Mouse (Mus musculus) brain, embryonic 14.5 days (tissue): ENCODE measurements around the gene Eef1b2. TPM values are rescaled to one million over a fixed set of nuclear protein-coding genes. Genes with fewer than 3 reads are reported as not detected.
A peak's percentile ranks its signal among the peaks of the same experiment; 100 is the strongest.
"Not testable (repeated sequence)": the region's sequence is repeated elsewhere in the genome, so short reads cannot be mapped to it uniquely, and the experiment has no call there.

Experiments
- DNase-seq: peaks from one replicate; pipeline ENCODE4 v3.0.0-alpha.2; 2011; ENCODE audit warnings: low read depth
- CTCF ChIP-seq: fragments of 200-500 bp; IDR thresholded peaks from 2 replicates; pipeline ENCODE4 v1.5.1; 2012; ENCODE audit warnings: inconsistent platforms, mild to moderate bottlenecking, moderate library complexity, borderline replicate concordance; ENCODE audit not compliant: insufficient read depth, insufficient read length; ENCODE audit errors: extremely low read depth
- POLR2A ChIP-seq: fragments of 200-500 bp; IDR thresholded peaks from 2 replicates; pipeline ENCODE4 v1.6.1; 2012; ENCODE audit warnings: mild to moderate bottlenecking, inconsistent platforms, borderline replicate concordance; ENCODE audit not compliant: poor library complexity, insufficient read depth, insufficient read length, severe bottlenecking; ENCODE audit errors: extremely low read depth
- polyA plus RNA-seq: library from polyadenylated mRNA; depleted of rRNA; stranded (reverse); fragments of >200 nt; gene quantifications from 2 replicates; pipeline ENCODE4 v1.2.3, GENCODE M21; 2012; rRNA removed

Gene Eef1b2
- 438 and 493 TPM in 2 replicates for polyA plus RNA-seq

GRCm38 (mm10) chr1:63176604-63177421, at the start of gene Eef1b2, which contains the start of gene Ndufs1:
Gene Eef1b2 (plus strand): TSS chr1:63176825.
Gene Ndufs1 (minus strand): TSS chr1:63176833.
- DNase-seq = peak; percentile 99
- TF ChIP-seq CTCF (no peak), POLR2A (peak; percentile 26; the same call in 1 of the 2 replicates)

DNA sequence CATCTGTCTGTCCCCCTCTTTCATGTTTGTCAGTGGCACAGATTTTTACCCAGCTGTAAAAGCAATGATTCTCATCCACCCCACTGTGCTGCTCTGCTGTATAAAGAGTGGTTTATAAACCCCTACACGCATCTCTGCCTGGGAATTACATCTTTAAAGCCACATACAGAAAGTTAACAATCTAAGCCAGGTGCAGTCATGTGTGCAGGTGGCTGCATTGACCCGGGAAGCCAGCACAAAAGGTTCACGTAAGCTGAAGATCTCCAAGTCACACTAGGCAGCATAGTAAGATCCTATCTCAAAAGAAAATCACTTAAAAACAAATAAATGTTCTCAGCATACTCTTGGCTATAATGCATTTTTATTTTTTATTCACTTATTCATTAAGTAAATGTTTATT, 47.4 kb upstream of the Eef1b2 start:
- no peak for DNase-seq
- no peak for TF ChIP-seq POLR2A
- no peak for TF ChIP-seq CTCF

GRCm38 (mm10) chr1:63129857-63130690, 46.6 kb upstream of the Eef1b2 start:
- TF ChIP-seq POLR2A (no peak), CTCF (no peak)
- peak; percentile 30 for DNase-seq

- no peak for DNase-seq
- no peak for TF ChIP-seq CTCF
- TF ChIP-seq POLR2A = no peak
Observed at GRCm38 (mm10) chr1:63130883-63131282, 45.7 kb upstream of the Eef1b2 start.

DNA sequence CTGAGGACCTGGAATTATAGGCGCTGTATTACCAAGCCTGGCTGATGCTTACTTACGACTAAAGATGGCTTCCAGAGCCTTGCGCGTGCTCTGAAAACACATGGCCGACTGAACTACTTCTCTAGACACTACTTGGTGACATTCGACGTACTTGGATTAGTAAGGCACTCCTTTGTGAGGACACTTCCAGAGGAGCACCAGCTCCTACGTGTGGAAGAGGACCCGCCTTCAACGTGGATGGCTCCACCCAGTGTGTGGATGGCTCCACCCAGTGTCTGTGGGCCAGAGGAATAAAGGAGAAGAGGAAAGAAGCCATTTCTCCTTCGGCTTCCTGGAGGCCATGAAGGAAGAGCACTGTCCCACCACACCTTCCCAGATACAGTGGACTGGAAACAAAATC, 44.9 kb upstream of the Eef1b2 start:
- DNase-seq = no peak
- no peak for TF ChIP-seq POLR2A
- TF ChIP-seq CTCF = no peak

- TF ChIP-seq CTCF (no peak), POLR2A (no peak)
- DNase-seq = no peak
Observed at GRCm38 (mm10) chr1:63134530-63134929, 42.1 kb upstream of the Eef1b2 start.

GRCm38 (mm10) chr1:63137971-63138370, 38.7 kb upstream of the Eef1b2 start:
- TF ChIP-seq POLR2A (no peak), CTCF (no peak)
- DNase-seq = no peak

DNA sequence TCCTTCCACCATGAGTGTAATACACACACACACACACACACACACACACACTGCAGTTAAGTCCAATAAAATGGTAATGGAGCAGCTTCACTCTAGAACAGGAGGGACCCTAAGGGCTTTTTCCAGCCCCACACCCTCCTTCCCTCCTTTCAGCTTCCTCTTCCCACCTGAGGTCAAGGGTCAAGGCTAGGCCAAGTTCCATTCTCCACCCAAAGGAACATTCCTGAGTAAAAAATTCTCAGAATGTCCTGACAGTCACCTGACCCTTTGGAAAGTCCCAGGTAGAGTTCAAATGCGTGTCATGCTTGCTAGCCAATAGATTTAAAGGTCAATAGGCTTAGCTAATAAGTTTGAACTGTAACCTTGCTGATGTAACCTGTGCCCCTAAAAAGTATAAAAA, 38.0 kb upstream of the Eef1b2 start:
- DNase-seq = not testable (repeated sequence)

GRCm38 (mm10) chr1:63140231-63140630, 36.4 kb upstream of the Eef1b2 start:
- DNase-seq = no peak
- no peak for TF ChIP-seq POLR2A
- TF ChIP-seq CTCF = no peak

- DNase-seq = no peak
- TF ChIP-seq POLR2A = no peak
- TF ChIP-seq CTCF = no peak
Observed at GRCm38 (mm10) chr1:63168638-63169037, 8.0 kb upstream of the Eef1b2 start.

DNA sequence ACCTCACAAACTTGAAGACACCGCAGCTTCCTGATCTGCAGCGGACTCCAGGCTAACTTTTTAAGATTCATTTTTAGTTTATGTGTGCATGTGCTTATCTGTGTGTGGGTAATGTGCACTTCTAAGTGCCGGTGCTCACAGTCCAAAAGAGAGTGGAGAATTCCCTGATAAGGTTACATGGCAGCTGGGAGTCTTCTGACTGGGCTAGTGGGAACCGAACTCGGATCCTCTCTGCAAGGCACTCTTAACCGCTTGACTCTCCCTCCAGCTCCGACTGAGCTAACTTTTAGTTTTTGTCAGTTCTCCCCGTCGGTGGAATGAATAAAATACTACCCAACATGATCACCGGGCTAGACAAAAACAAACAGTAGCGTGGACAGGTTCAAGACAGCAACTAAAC, 772 bp upstream of the Eef1b2 start:
- DNase-seq = no peak

GRCm38 (mm10) chr1:63176259-63176603, 394 bp upstream of the Eef1b2 start:
- TF ChIP-seq CTCF (no peak), POLR2A (no peak)
- no peak for DNase-seq

More for the DNA sequence above, 772 bp upstream of the Eef1b2 start:
- no peak for TF ChIP-seq CTCF
- TF ChIP-seq POLR2A = no peak

- DNase-seq = no peak
- TF ChIP-seq POLR2A = no peak
- TF ChIP-seq CTCF = no peak
Observed at GRCm38 (mm10) chr1:63178308-63178707, 1.7 kb downstream of the Eef1b2 start.
